Mouse (Mus musculus) midbrain, embryonic 11.5 days (tissue): ENCODE measurements at regions not wholly inside any gene's neighbourhood (a gene's known extent, or its start where the extent isn't known, plus 50 kb on each side); places are given as distances from the start of the nearest gene placed in this dataset.

Experiments
- ATAC-seq: fragments of 200-750 bp; cut with Nextera tagmentation; 2 replicates; pipeline ENCODE4 v1.8.0; 2017; ENCODE audit warnings: moderate TSS enrichment, moderate library complexity; ENCODE audit not compliant: low FRiP score
- DNase-seq: peaks from one replicate; pipeline ENCODE4 v3.0.0; 2015; ENCODE audit warnings: low spot score; ENCODE audit errors: missing footprints
- H3K27ac ChIP-seq: fragments of 300-500 bp; sonication (generic); 2 replicates; pipeline ENCODE4 v1.5.1; 2014; ENCODE audit warnings: low read depth, low read length
- H3K27me3 ChIP-seq: fragments of 300-500 bp; sonication (generic); 2 replicates; pipeline ENCODE4 v1.6.1; 2014; ENCODE audit warnings: mild to moderate bottlenecking, low read length, moderate library complexity, mixed read lengths; ENCODE audit not compliant: control insufficient read depth, insufficient read depth
- H3K36me3 ChIP-seq: fragments of 300-500 bp; sonication (generic); 2 replicates; pipeline ENCODE4 v1.6.1; 2014; ENCODE audit warnings: mild to moderate bottlenecking, low read length, moderate library complexity, mixed read lengths; ENCODE audit not compliant: control insufficient read depth, insufficient read depth
- H3K4me1 ChIP-seq: fragments of 300-500 bp; sonication (generic); 2 replicates; pipeline ENCODE4 v1.6.1; 2014; ENCODE audit warnings: low read length; ENCODE audit not compliant: control insufficient read depth, insufficient read depth
- H3K4me2 ChIP-seq: fragments of 300-500 bp; sonication (generic); 2 replicates; pipeline ENCODE4 v1.6.1; 2014; ENCODE audit warnings: mild to moderate bottlenecking, moderate library complexity
- H3K4me3 ChIP-seq: fragments of 300-500 bp; sonication (generic); 2 replicates; pipeline ENCODE4 v1.5.1; 2014; ENCODE audit warnings: low read depth, low read length
- H3K9ac ChIP-seq: fragments of 300-500 bp; sonication (generic); 2 replicates; pipeline ENCODE4 v1.6.1; 2014; ENCODE audit warnings: low read length
- H3K9me3 ChIP-seq: fragments of 300-500 bp; sonication (generic); 2 replicates; pipeline ENCODE4 v1.6.1; 2016; ENCODE audit warnings: low read length; ENCODE audit not compliant: control insufficient read depth
- WGBS: fragments of 180-500 bp; shearing (Covaris S2); extraction: QIAGEN DNeasy Blood & Tissue Kit; methylation state at CpG from one replicate; pipeline ENCODE4 v1.1.7; 2014; 5-methylcytosine and 5-hydroxymethylcytosine counted together

DNA sequence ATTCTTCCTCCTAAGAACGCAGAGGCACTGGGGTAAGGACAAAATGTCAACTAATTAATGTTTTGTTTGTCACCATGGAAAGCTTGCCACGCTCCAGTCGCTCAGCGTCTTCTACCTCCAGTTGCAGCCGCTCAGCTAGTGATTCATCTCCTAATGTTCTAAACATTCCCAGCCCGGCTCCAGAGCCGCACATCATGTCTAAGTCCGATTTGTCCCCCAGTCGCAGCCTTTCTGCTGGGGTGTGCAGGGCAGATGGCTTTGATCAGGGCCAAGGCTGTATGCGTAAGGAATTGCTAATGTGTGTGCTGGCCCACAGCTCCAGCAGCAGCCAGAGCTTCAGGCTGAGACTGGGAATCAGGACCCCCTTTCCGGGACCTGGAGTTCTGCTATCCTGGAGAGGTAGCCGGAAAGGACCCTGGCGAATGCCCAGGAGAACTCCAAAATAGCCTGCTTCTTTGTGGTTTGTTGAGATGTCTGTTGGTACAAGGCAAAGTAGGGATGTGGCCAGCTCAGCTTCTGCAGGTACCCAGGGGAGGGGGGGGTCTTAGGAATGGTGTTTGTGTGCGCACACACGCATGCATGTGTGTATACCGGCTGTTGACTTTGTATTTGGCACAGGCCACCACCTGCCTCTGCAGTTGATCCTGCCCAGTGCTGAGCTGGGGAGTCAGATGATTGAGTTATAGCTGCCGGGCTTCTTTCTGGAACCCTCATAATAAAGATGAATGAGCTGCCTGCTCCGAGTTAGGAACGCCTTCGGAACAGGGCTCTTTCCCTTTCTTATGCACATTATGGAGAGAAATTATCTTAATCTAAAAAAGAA lies 143.0 kb upstream of the Kcng1 start:
- WGBS, result 78% methylated on average over 20 of the region's 20 CpGs
- DNase-seq, result no peak

GRCm38 (mm10) chr2:168423551-168423950 lies 142.0 kb upstream of the Kcng1 start:
- Histone ChIP-seq H3K4me1 (no peaks in the 10 kb centered on the region), H3K4me3 (no peak overlapping the region), H3K4me2 (no peak overlapping the region), H3K9me3 (peaks cover 3% of the 10 kb centered on the region; the same call in 1 of the 2 replicates), H3K27ac (no peak overlapping the region), H3K27me3 (no peaks in the 10 kb centered on the region), H3K36me3 (no peaks in the 10 kb centered on the region), H3K9ac (no peak overlapping the region)
- WGBS, result 61% methylated on average over 6 of the region's 6 CpGs
- ATAC-seq (no peak), DNase-seq (peak; percentile 92)

More for the DNA sequence above, 143.0 kb upstream of the Kcng1 start:
- ATAC-seq, result no peak
- Histone ChIP-seq H3K4me1 (no peaks in the 10 kb centered on the region), H3K9ac (no peak overlapping the region), H3K36me3 (no peaks in the 10 kb centered on the region), H3K27me3 (no peaks in the 10 kb centered on the region), H3K27ac (no peak overlapping the region), H3K9me3 (peaks cover 3% of the 10 kb centered on the region; the same call in 1 of the 2 replicates), H3K4me2 (no peak overlapping the region), H3K4me3 (no peak overlapping the region)

DNA sequence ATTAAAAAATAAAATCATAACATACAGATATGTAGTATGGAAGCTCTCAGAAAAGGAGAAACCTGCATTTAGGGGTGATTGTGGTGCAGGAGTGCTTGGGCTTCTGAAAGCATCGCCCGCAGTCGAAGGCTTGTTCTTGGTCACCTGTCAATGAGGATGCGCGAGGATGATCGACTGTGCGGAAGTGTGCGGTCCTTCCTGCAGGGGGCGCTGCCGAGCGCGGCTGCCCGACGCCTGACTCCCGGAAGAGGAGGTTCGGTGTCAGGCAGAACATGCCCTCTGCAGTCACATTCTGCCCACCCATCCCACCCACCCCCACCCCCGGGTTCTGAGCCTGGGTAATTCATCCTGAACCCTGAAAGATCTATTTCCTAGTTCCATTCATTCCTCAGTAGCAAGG lies 133.6 kb upstream of the Kcng1 start:
- DNase-seq, result peak; percentile 88
- Histone ChIP-seq H3K36me3 (no peaks in the 10 kb centered on the region), H3K4me1 (no peaks in the 10 kb centered on the region), H3K9me3 (no peaks in the 10 kb centered on the region), H3K4me2 (no peak overlapping the region), H3K4me3 (no peak overlapping the region), H3K9ac (no peak overlapping the region), H3K27me3 (no peaks in the 10 kb centered on the region), H3K27ac (no peak overlapping the region)
- no peak for ATAC-seq
- WGBS, result 33% methylated on average over 17 of the region's 17 CpGs

GRCm38 (mm10) chr2:168414110-168414872 lies 132.8 kb upstream of the Kcng1 start:
- no peaks in the 10 kb centered on the region for H3K36me3 ChIP-seq
- H3K9ac ChIP-seq, result no peak overlapping the region
- H3K27me3 ChIP-seq, result no peaks in the 10 kb centered on the region
- DNase-seq (no peak), ATAC-seq (no peak)
- H3K27ac ChIP-seq, result no peak overlapping the region
- H3K4me2 ChIP-seq, result no peak overlapping the region
- no peak overlapping the region for H3K4me3 ChIP-seq
- no peaks in the 10 kb centered on the region for H3K9me3 ChIP-seq
- H3K4me1 ChIP-seq, result no peaks in the 10 kb centered on the region
- WGBS, result 86% methylated on average over 18 of the region's 18 CpGs

DNA sequence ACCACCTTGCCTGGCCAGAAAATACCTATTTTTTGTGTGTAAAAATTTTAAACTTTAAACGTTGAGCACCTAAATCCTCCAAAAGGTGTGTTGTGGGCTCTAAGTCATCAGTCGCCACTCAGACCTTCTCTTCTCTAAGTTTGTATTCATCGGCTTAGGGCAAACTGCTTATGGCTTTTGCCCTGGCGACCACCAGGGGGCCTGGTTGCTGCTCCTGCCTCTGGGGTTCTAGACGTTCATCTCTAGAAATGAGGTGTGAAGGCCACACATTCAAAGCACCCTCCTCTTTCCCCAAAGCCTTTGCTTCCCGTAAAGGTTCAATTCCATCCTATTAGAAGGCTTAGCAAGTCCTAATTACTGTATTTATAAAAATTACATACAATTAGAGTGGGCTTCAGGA lies 131.3 kb upstream of the Kcng1 start:
- Histone ChIP-seq H3K4me2 (no peak overlapping the region), H3K9me3 (no peaks in the 10 kb centered on the region), H3K36me3 (no peaks in the 10 kb centered on the region), H3K27me3 (no peaks in the 10 kb centered on the region), H3K4me1 (no peaks in the 10 kb centered on the region), H3K27ac (no peak overlapping the region), H3K4me3 (no peak overlapping the region), H3K9ac (no peak overlapping the region)
- 56% methylated on average over 6 of the region's 6 CpGs for WGBS
- ATAC-seq, result no peak
- no peak for DNase-seq

- H3K4me3 ChIP-seq, result no peak overlapping the region
- 31% methylated on average over 16 of the region's 16 CpGs for WGBS
- H3K36me3 ChIP-seq, result no peaks in the 10 kb centered on the region
- DNase-seq, result peak; percentile 83
- no peak overlapping the region for H3K4me2 ChIP-seq
- no peak overlapping the region; the same call in 1 of the 2 replicates for H3K27ac ChIP-seq
- no peaks in the 10 kb centered on the region for H3K9me3 ChIP-seq
- no peak overlapping the region for H3K9ac ChIP-seq
- H3K27me3 ChIP-seq, result no peaks in the 10 kb centered on the region
- ATAC-seq, result peak; percentile 58; the same call in 1 of the 2 replicates
- peaks cover 4% of the 10 kb centered on the region; the same call in 1 of the 2 replicates for H3K4me1 ChIP-seq
These were observed 121.4 kb upstream of the Kcng1 start for GRCm38 (mm10) chr2:168402782-168403513.

DNA sequence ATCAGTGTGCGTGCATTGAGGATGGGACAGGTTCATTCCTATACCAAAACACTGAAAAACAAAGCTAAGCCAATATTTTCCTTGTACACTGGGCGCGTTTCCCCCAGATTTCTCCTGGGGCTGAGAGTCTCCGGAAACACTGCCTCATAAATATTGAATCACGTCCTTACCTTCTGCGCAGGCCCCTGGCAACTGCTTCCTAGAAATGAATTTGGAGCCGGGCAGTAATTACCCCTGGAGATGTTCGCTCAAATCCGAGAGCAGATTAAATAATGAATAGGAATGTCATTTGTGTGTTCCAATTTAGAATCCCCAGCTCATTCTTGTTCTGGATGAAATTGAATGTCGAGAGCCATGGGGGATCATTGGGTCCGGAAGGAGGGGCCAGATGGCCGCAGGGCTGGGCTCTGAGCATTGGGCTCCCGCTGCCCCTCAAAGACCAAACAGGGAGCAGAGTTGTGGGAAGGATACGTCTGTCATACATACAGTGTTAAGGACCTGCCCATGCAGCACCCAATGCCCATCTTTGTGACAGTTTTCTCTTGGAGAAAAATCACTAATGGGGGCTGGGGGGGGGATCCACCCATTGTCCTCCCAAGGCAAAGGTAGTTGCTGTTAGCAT lies 117.7 kb upstream of the Kcng1 start:
- H3K4me3 ChIP-seq, result no peak overlapping the region
- WGBS, result 66% methylated on average over 14 of the region's 14 CpGs
- DNase-seq (no peak), ATAC-seq (no peak)
- H3K36me3 ChIP-seq, result no peaks in the 10 kb centered on the region
- H3K4me1 ChIP-seq, result peaks cover 4% of the 10 kb centered on the region; the same call in 1 of the 2 replicates
- no peaks in the 10 kb centered on the region for H3K9me3 ChIP-seq
- H3K9ac ChIP-seq, result no peak overlapping the region
- no peak overlapping the region for H3K27ac ChIP-seq
- H3K4me2 ChIP-seq, result no peak overlapping the region
- no peaks in the 10 kb centered on the region for H3K27me3 ChIP-seq

- ATAC-seq (no peak), DNase-seq (no peak)
- Histone ChIP-seq H3K9ac (no peak overlapping the region), H3K4me2 (no peak overlapping the region), H3K9me3 (no peaks in the 10 kb centered on the region), H3K27me3 (no peaks in the 10 kb centered on the region), H3K4me1 (no peaks in the 10 kb centered on the region), H3K27ac (no peak overlapping the region), H3K4me3 (no peak overlapping the region), H3K36me3 (no peaks in the 10 kb centered on the region)
- WGBS, result 71% methylated on average over 3 of the region's 3 CpGs
These were observed 114.8 kb upstream of the Kcng1 start for GRCm38 (mm10) chr2:168396316-168396715.
